Mouse (Mus musculus) kidney, postnatal 0 days (tissue): Measurements from ENCODE around the gene Mbd5. TPM values are rescaled to one million over a fixed set of nuclear protein-coding genes. Genes with fewer than 3 reads are reported as not detected.

Experiments
- ATAC-seq: fragments of 200-750 bp; cut with Nextera tagmentation; replicated peaks from 2 replicates; pipeline ENCODE4 v1.8.0; 2017; ENCODE audit warnings: low read depth, moderate number of reproducible peaks, moderate TSS enrichment, moderate library complexity; ENCODE audit not compliant: low FRiP score
- DNase-seq: peaks from one replicate; pipeline ENCODE4 v3.0.0-alpha.2; 2016; ENCODE audit warnings: low spot score
- H3K27ac ChIP-seq: fragments of 300-500 bp; sonication (generic); 2 replicates; pipeline ENCODE4 v1.5.1; 2014; ENCODE audit warnings: mild to moderate bottlenecking
- H3K27me3 ChIP-seq: fragments of 300-500 bp; sonication (generic); 2 replicates; pipeline ENCODE4 v1.6.1; 2014; ENCODE audit warnings: low read length, mixed read lengths; ENCODE audit not compliant: insufficient read depth
- H3K36me3 ChIP-seq: fragments of 300-500 bp; sonication (generic); 2 replicates; pipeline ENCODE4 v1.6.1; 2014; ENCODE audit warnings: low read length, mixed read lengths; ENCODE audit not compliant: insufficient read depth
- H3K4me1 ChIP-seq: fragments of 300-500 bp; sonication (generic); replicated peaks from 2 replicates; pipeline ENCODE4 v1.6.1; 2014; ENCODE audit warnings: antibody characterized with exemption, low read length, mixed read lengths; ENCODE audit not compliant: insufficient read depth
- H3K4me2 ChIP-seq: fragments of 300-500 bp; sonication (generic); 2 replicates; pipeline ENCODE4 v1.6.1; 2014; ENCODE audit warnings: mild to moderate bottlenecking, low read length, moderate library complexity, mixed read lengths
- H3K4me3 ChIP-seq: fragments of 300-500 bp; sonication (generic); replicated peaks from 2 replicates; pipeline ENCODE4 v1.5.1; 2014; ENCODE audit warnings: low read depth, low read length
- H3K9ac ChIP-seq: fragments of 300-500 bp; sonication (generic); 2 replicates; pipeline ENCODE4 v1.6.1; 2014; ENCODE audit warnings: low read depth, low read length
- H3K9me3 ChIP-seq: fragments of 300-500 bp; sonication (generic); replicated peaks from 2 replicates; pipeline ENCODE4 v1.6.1; 2016; ENCODE audit warnings: low read length, inconsistent platforms, mixed read lengths
- CTCF ChIP-seq: IDR thresholded peaks from 2 replicates; pipeline ENCODE4 v1.5.1; 2016; ENCODE audit warnings: antibody characterized with exemption, low read depth, mild to moderate bottlenecking, moderate library complexity
- WGBS: fragments of 180-500 bp; shearing (Covaris S2); extraction: QIAGEN DNeasy Blood & Tissue Kit; methylation state at CpG from one replicate; pipeline ENCODE4 v1.1.7; 2014; 5-methylcytosine and 5-hydroxymethylcytosine counted together
- polyA plus RNA-seq: library from polyadenylated mRNA; unstranded; fragments of >200 nt; fragmentation: Nextera tagmentation; extraction: Ambion mirVana; gene quantifications from 2 replicates; pipeline ENCODE4 v1.2.1, GENCODE M21; 2015

Gene Mbd5
- polyA plus RNA-seq, 1 experiment from 2014 or later, result 16.9 TPM

DNA sequence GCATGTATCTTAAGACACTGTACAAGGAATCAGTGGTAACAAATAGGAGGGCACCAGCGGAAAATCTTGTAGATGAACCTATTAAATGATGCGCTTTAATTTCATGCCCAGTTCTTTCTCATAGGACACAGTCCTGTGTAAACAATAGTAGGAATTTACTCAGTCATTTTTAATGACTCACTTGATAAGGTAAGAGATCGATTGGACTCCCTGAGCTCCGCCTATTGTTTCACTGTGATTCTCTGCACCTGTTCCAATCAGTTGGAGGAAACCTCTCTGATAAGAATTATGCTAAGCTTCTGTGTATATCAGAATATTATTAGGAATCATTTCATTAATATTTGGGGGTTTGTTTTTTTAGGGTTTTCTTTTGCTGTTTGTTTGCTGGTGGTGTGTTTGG is 100.7 kb downstream of the Mbd5 start:
- no peak for ATAC-seq
- no peaks in the 10 kb centered on the region for H3K4me1 ChIP-seq

DNA sequence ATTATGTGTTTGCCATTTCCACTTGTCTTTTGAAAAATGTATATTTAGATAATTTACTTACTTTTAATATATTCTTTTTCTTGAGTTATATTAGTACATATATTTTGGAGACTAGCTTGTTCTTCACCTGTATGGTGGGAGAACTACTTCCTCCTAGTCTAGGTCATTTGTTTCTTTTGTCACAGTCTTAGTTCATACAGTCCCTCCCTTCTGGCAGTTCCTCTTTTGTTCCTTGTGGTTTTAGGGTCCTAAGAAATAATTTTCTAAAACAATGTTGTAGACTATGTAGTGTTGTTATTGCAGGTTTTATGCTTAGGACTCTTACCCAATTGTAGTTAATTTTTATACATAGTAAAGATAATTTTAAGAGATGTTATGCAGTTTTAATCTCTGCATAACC is 118.6 kb downstream of the Mbd5 start:
- no peak overlapping the region for H3K4me2 ChIP-seq
- DNase-seq (no peak), ATAC-seq (no peak)
- H3K36me3 ChIP-seq, result no peaks in the 10 kb centered on the region
- no peak overlapping the region for H3K4me3 ChIP-seq
- no peak for TF ChIP-seq CTCF
- no peak overlapping the region for H3K27ac ChIP-seq
- H3K9me3 ChIP-seq, result no peaks in the 10 kb centered on the region
- no peaks in the 10 kb centered on the region for H3K4me1 ChIP-seq
- no peak overlapping the region for H3K9ac ChIP-seq
- H3K27me3 ChIP-seq, result no peaks in the 10 kb centered on the region

More for the DNA sequence above, 100.7 kb downstream of the Mbd5 start:
- no peak for TF ChIP-seq CTCF
- H3K4me2 ChIP-seq, result no peak overlapping the region
- H3K9me3 ChIP-seq, result no peaks in the 10 kb centered on the region
- no peak overlapping the region for H3K4me3 ChIP-seq
- no peak overlapping the region for H3K9ac ChIP-seq
- no peak for DNase-seq
- 92% methylated on average over 4 of the region's 4 CpGs for WGBS
- no peaks in the 10 kb centered on the region for H3K27me3 ChIP-seq
- H3K36me3 ChIP-seq, result no peaks in the 10 kb centered on the region
- H3K27ac ChIP-seq, result no peak overlapping the region

DNA sequence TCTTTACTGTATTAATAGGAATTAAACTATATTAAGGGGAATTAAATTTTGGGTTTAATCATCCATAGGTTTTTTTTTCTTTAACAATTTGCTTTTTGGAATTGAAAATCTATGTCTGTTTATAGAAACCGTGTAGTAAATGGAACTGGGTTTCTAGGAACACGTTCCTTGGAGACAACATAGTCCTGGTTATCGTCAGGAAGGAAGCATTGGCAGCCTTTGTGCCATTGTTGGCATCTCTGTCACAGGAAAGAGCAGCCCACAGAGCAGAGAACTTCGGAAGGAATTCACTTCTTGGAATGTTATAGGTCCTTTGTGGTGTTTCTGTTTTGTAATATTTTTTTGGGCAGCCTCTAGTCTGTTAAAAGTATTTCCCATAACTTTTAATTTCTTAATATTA is 135.7 kb downstream of the Mbd5 start:
- DNase-seq (no peak), ATAC-seq (no peak)
- H3K27ac ChIP-seq, result no peak overlapping the region
- no peak for TF ChIP-seq CTCF
- no peaks in the 10 kb centered on the region for H3K9me3 ChIP-seq
- H3K4me2 ChIP-seq, result no peak overlapping the region
- H3K36me3 ChIP-seq, result no peaks in the 10 kb centered on the region
- H3K4me1 ChIP-seq, result no peaks in the 10 kb centered on the region
- H3K27me3 ChIP-seq, result no peaks in the 10 kb centered on the region
- H3K9ac ChIP-seq, result no peak overlapping the region
- 70% methylated on average over 4 of the region's 4 CpGs for WGBS
- H3K4me3 ChIP-seq, result no peak overlapping the region

DNA sequence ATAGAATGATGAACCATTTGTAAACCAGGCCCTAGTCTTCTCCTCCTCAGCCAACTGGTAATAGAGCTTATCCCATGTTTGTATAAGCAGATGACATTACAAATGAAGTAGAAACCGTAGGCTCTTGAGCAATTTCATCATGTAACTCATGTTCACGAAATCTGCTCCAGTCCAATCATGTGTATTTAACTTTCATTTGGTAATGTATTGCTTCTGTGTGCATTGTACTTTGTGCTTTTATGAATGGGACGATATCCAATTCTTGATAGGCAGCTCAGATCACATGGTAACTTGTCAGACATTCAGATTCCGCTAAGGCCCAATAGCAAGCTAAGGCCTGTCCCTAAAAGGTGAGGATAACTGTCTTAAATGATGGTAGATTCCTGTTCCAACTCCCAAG is 141.5 kb downstream of the Mbd5 start:
- Histone ChIP-seq H3K27ac (no peak overlapping the region), H3K4me3 (no peak overlapping the region), H3K9ac (no peak overlapping the region), H3K27me3 (no peaks in the 10 kb centered on the region), H3K4me1 (no peaks in the 10 kb centered on the region), H3K36me3 (no peaks in the 10 kb centered on the region), H3K4me2 (no peak overlapping the region), H3K9me3 (no peaks in the 10 kb centered on the region)
- 95% methylated on average over 4 of the region's 4 CpGs for WGBS
- TF ChIP-seq CTCF, result no peak
- DNase-seq (no peak), ATAC-seq (no peak)

DNA sequence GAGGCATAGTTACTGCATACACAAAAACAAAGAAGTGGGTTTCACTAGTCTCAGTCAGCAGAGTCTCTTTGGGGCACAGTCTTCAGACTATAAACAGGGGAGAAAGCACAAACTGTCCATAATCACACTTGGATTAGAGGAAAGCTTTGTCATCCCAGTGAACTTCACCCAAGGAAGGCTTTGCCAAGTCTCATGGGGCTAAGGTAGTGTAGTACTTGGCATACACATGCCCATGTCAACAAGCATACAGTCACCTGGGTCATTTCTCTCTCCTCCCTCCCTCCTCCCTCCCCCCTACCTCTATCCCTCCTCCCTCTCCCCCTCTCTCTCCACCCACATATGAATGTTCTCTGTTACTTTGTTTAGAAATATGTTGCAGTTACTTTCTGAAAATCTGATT is 147.5 kb downstream of the Mbd5 start:
- H3K9me3 ChIP-seq, result no peaks in the 10 kb centered on the region
- H3K4me1 ChIP-seq, result no peaks in the 10 kb centered on the region
- no peak overlapping the region for H3K4me2 ChIP-seq
- H3K9ac ChIP-seq, result no peak overlapping the region
- no peak for TF ChIP-seq CTCF
- no peak for ATAC-seq
- 0 out of 2 replicates have a peak, but pooled peaks cover 2% of the 10 kb centered on the region for H3K36me3 ChIP-seq
- H3K27me3 ChIP-seq, result no peaks in the 10 kb centered on the region
- no peak for DNase-seq
- no peak overlapping the region for H3K27ac ChIP-seq
- no peak overlapping the region for H3K4me3 ChIP-seq

DNA sequence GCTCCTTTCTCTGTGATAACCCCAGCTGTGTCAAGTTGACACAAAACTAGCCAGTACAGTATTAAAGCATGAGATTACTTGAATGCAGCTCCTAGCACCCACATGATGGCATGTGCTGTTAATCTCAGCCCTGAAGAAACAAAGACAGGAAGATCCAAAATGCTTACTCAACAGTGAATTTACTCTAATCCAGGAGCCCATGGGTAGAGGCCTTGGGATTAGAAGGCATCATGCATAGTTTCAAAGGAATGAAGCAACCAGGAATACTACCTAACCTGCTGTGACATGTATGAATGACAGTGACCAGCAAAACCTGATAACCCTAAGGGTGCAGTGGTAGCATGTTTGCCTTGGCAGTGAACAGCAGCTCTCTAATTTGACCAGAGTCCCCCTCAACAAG is 159.6 kb downstream of the Mbd5 start:
- H3K4me1 ChIP-seq, result no peaks in the 10 kb centered on the region
- ATAC-seq (no peak), DNase-seq (no peak)
- no peak overlapping the region for H3K27ac ChIP-seq
- TF ChIP-seq CTCF, result no peak
- H3K4me2 ChIP-seq, result no peak overlapping the region
- no peak overlapping the region for H3K4me3 ChIP-seq
- no peaks in the 10 kb centered on the region for H3K9me3 ChIP-seq
- no peaks in the 10 kb centered on the region for H3K36me3 ChIP-seq
- H3K27me3 ChIP-seq, result no peaks in the 10 kb centered on the region
- no peak overlapping the region for H3K9ac ChIP-seq

DNA sequence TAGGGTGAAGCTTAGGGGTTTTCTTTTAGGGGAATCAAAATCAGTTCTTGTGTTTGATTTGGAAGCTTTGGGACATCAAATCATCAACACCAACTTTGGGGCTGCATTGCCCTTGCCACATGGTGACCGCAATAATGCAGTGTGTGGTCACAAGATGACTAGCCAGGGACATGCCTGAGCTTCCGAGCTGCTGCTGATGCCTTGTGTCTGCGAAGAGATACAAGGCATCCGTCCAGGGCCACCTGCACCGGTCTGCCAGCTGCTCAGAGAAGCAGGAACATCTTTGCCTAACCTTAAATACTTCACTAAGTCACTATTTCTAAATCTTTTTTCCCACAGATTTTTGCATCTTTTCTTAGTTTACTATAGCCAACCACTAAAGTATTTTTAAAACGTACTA is 170.6 kb downstream of the Mbd5 start:
- WGBS, result 90% methylated on average over 6 of the region's 6 CpGs
- ATAC-seq, result no peak
- no peak overlapping the region for H3K4me3 ChIP-seq

More for the DNA sequence above, 170.6 kb downstream of the Mbd5 start:
- TF ChIP-seq CTCF, result no peak
- H3K9me3 ChIP-seq, result no peaks in the 10 kb centered on the region
- H3K4me2 ChIP-seq, result no peak overlapping the region
- DNase-seq, result no peak
- H3K36me3 ChIP-seq, result no peaks in the 10 kb centered on the region
- H3K27me3 ChIP-seq, result no peaks in the 10 kb centered on the region
- H3K4me1 ChIP-seq, result no peaks in the 10 kb centered on the region
- no peak overlapping the region for H3K27ac ChIP-seq
- no peak overlapping the region for H3K9ac ChIP-seq
